Mouse (Mus musculus): ENCODE measurements around the gene Nptx2.

Nptx2 gene

GRCm38 (mm10) chr5:144545653-144546422 lies at the start of gene Nptx2:
TSS of gene Nptx2 (plus strand) at chr5:144545902.
- peak; percentile 94 for DNase-seq

GRCm38 (mm10) chr5:144496481-144496880 lies 49.2 kb upstream of the Nptx2 start:
- DNase-seq = no peak

- no peak for DNase-seq
Observed at GRCm38 (mm10) chr5:144504239-144504638, 41.5 kb upstream of the Nptx2 start.

- DNase-seq = no peak
Observed at GRCm38 (mm10) chr5:144505731-144506130, 40.0 kb upstream of the Nptx2 start.

- DNase-seq = no peak
Observed at GRCm38 (mm10) chr5:144506156-144506555, 39.5 kb upstream of the Nptx2 start.

GRCm38 (mm10) chr5:144506689-144507552 lies 38.8 kb upstream of the Nptx2 start:
- no peak for DNase-seq

- no peak for DNase-seq
Observed at GRCm38 (mm10) chr5:144509431-144509830, 36.3 kb upstream of the Nptx2 start.

- DNase-seq = no peak
Observed at GRCm38 (mm10) chr5:144514738-144515137, 31.0 kb upstream of the Nptx2 start.

- no peak for DNase-seq
Observed at GRCm38 (mm10) chr5:144515241-144515640, 30.5 kb upstream of the Nptx2 start.

- DNase-seq = no peak
Observed at GRCm38 (mm10) chr5:144520096-144520495, 25.6 kb upstream of the Nptx2 start.

- DNase-seq = no peak
Observed at GRCm38 (mm10) chr5:144524774-144525173, 20.9 kb upstream of the Nptx2 start.

GRCm38 (mm10) chr5:144529123-144529522 lies 16.6 kb upstream of the Nptx2 start:
- DNase-seq = peak; percentile 41

GRCm38 (mm10) chr5:144542711-144543308 lies 2.9 kb upstream of the Nptx2 start:
- DNase-seq = no peak

GRCm38 (mm10) chr5:144546423-144546995 lies 807 bp downstream of the Nptx2 start:
- DNase-seq = no peak

- DNase-seq = no peak
Observed at GRCm38 (mm10) chr5:144547333-144547878, 1.7 kb downstream of the Nptx2 start.

- DNase-seq = no peak
Observed at GRCm38 (mm10) chr5:144548079-144548631, 2.5 kb downstream of the Nptx2 start.

- DNase-seq = no peak
Observed at GRCm38 (mm10) chr5:144550003-144550402, 4.3 kb downstream of the Nptx2 start.

GRCm38 (mm10) chr5:144550622-144551137 lies 5.0 kb downstream of the Nptx2 start:
- no peak for DNase-seq

GRCm38 (mm10) chr5:144556710-144557109 lies 11.0 kb downstream of the Nptx2 start:
- no peak for DNase-seq

GRCm38 (mm10) chr5:144557363-144557762 lies 11.7 kb downstream of the Nptx2 start:
- DNase-seq = peak; percentile 71

GRCm38 (mm10) chr5:144558481-144558880 lies 12.8 kb downstream of the Nptx2 start:
- no peak for DNase-seq

- DNase-seq = no peak
Observed at GRCm38 (mm10) chr5:144565739-144566138, 20.0 kb downstream of the Nptx2 start.

Measured in heart, adult 11 months (tissue).